Mouse (Mus musculus) ES-Bruce4 (cell line): ENCODE data around the gene Hsd17b13.

Source experiments
- CTCF ChIP-seq: IDR thresholded peaks from one replicate; pipeline ENCODE4 v1.8.1; 2011; ENCODE audit warnings: low read depth, low read length
- EP300 ChIP-seq: IDR thresholded peaks from 2 replicates; pipeline ENCODE4 v1.6.1; 2011; ENCODE audit warnings: low read depth, low read length; ENCODE audit not compliant: insufficient read depth

GRCm38 (mm10) chr5:103926398-103926797 is 50.8 kb downstream of the Hsd17b13 start:
- no peak for TF ChIP-seq EP300
- peak; percentile 64 for TF ChIP-seq CTCF
